Mouse (Mus musculus) frontal cortex, postnatal 14 days (tissue): ENCODE measurements around the gene Nek8.

Experiments
- DNase-seq, 2 experiments: peaks; one replicate each; pipeline ENCODE4 v3.0.0; 2022; ENCODE audit warnings: low spot score in 2 of 2

Nek8 gene

DNA sequence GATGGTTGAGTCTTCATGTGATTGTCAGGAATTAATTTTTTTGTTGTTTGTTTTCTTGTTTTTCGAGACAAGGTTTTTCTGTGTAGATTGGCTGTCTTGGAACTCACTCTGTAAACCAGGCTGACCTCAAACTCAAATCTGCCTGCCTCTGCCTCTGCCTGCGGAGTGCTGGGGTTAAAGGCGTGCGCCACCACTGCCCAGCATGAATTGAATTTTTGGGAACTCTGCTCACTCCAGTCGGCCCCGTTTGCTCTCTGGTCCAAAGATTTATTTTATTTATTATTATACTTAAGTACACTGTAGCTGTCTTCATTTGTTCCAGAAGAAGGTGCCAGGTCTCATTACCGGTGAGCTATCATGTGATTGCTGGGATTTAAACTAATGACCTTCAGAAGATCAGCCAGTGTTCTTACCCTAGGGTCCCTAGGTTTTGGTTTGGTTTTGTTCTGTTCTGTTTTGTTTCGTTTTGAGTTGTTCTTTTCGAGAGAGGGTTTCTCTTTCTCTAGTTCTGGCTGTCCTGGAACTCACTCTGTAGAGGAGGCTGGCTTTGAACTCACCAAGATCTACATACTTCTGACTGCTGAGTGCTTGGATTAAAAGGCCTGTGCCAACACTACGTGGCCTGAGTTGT is 7.5 kb upstream of the Nek8 start:
- no peak for DNase-seq

GRCm38 (mm10) chr11:78182961-78183844 is 6.7 kb upstream of the Nek8 start, which contains the start of gene Rpl23a:
Rpl23a (minus strand) TSS chr11:78183584.
- DNase-seq = peak; percentile 83 to 85

GRCm38 (mm10) chr11:78182450-78182849 is 6.0 kb upstream of the Nek8 start:
- no peak for DNase-seq

DNA sequence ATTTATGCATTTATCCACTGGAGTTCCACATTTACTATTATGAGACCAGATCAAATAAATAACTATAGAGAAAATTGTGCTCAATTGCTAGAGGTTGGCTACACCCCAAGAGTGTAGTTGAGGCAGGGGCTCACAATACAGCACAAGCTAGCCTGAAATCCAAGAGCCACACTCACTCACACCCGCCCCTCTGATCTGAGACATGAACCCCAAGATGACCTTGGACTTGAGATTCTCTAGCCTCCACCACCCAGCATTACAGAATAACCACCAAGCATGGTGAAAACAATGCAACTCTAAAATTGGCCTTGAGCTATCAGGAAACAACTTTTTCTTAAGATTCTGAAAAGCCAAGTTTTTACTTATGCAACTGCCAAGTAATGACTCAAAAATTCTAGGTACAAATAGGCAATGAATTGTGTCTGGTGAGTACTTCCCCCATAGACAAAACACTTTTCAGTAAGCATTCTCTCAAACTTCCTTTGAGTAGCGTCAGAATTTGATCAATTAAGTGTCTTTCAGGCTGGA is 5.4 kb upstream of the Nek8 start:
- no peak for DNase-seq

DNA sequence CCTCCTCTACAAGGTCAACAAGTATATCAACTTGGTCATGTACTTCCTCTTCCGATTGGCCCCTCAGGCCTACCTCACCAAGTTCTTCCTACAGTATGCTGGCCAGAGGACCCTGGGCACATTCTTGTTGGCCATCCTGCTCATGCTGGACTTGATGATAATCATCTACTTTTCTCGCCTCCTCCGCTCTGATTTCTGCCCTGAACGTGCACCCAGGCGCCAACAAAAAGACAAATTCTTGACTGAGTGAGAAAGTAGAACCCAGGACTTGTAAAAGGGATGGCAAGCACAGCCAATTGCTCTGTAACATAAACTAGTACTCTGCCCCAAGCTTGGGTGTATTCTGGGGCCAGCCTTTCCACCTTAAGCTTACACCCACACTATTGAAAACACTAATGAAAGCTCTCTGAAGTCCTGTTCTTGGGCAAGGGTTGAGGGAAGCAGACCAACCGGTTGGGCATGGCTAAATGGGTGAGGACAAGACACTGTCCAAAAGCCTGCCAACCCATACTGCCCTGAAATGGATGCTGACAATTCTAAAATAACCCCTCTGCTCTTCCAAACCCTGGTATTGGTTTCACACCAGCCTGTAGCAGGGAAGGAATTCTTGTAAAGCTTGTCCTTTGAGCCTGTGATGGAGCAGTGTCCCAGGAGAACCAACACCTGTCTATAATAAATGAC is 3.7 kb upstream of the Nek8 start:
- DNase-seq = no peak

- no peak for DNase-seq
Measured at GRCm38 (mm10) chr11:78179438-78179999, 3.0 kb upstream of the Nek8 start.

- DNase-seq = peak in 1 of 2 experiments; percentile 45
Measured at GRCm38 (mm10) chr11:78178859-78179437, 2.5 kb upstream of the Nek8 start.

DNA sequence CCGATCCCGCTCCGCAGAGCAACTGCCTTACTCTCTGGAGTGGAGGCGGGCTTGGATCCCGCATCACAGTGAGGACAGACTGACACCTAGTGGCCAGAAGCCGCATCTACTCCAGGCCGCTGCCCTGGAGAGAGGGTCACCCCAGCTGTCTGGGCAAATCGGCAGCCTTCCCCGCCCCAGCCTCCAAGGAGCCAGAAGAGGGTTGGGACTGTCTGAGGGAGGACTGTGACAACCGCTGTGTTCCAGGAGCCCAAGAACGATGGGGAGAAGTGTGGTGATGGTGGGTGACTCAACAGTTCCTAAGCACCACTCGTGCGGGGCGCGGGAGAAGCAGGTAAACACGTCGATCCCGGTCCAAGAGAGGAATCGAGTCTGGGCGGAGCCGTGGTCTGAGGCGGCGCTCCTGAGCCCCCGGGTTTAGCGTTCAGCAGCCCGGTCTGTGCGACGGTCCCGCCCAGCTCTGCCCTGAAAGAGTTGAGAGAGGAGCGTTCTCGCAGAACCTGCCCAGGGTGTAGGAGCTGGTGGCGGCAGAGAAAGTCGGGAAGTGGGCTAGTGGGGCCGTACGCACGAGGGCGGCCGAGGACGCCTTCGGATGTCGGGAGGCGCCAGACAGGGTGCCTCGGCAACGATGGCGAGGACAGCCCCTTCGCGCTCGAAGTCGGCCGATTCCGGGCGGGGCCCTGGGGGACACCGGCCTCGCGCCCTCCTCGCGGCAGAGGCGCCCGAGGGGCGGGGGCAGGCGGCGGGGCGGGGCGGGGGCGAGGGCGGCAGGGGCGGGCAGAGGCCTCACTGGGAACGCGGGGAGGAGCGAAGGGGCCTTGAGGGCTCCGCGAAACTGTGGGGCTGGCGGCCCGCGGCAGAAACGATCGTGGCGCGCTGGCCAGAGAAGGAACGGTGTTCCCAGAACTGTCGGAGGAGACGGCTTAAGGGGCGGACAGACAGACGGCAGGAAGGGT is 1.7 kb upstream of the Nek8 start:
- DNase-seq = peak; percentile 90 to 95

- DNase-seq = no peak
Measured at GRCm38 (mm10) chr11:78177437-78177836, 962 bp upstream of the Nek8 start.

DNA sequence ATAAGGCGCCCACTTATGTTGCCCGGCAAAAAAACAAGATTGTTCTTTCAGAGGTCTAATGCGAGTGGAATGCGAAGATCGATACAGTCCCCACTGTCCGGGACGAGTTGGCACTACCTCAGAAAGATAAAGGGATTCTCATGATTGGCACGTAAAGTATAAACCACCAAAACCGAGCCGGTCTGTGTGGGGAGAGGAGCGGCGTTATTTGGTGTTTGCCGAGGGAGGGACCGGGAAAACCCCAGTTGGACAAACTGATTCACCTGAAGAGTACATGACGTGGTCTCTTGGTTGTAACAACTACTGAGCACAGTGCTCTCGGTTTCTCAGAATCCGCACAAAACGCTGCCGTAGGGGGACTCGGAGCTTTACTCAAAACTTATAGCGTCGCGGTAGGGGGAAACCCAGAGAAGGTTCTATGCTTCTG is 443 bp upstream of the Nek8 start:
- no peak for DNase-seq

GRCm38 (mm10) chr11:78175771-78176401 is 589 bp downstream of the Nek8 start:
- no peak for DNase-seq

DNA sequence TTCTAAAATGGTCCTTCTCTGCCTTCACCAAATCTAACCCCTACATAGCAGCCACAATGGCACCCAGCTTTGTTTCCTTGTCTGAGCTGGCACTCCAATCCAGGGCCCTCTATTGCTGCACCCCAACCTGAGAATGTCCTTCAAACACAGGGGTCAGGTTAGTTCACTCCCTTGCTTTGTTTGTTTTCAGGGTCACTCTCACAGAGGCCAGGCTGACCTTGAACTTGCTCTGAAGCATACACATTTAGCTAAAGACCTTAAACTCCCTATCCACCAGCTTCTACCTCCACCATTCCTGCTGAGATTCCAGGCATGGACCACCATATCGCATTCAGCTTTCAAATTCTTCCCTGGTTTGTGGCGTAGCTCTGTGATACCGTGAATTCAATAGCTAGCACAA is 2.0 kb downstream of the Nek8 start:
- no peak for DNase-seq

DNA sequence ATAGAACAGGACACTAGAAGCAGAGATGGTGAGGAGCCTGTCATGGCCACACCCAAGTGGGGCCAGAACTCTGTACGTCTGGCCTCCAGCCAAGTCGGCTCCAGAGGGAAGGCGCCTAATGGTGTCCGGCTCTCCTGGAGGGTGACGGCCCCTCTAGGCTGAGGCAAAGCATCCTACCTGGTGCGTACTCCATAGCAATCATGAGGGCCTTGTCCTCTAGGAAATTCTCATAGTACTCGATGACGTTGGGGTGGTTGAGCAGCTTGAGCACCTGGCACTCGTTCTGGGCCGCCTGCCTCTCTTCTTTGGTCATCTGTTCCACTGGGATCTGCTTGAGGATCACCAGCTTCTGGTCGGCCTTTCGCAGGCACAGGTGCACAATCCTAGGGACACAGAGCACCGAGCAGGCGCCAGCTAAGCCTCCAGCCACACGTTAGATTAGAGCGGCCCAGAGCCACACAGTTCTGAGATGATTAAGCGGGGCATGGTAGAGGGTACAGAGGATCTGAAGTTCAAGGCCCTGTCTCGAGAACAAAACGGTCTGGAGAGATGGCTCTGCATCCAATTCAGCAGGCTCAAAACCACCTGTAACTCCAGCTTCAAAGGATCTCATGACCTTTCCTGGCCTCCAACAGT is 3.6 kb downstream of the Nek8 start:
- no peak for DNase-seq

DNA sequence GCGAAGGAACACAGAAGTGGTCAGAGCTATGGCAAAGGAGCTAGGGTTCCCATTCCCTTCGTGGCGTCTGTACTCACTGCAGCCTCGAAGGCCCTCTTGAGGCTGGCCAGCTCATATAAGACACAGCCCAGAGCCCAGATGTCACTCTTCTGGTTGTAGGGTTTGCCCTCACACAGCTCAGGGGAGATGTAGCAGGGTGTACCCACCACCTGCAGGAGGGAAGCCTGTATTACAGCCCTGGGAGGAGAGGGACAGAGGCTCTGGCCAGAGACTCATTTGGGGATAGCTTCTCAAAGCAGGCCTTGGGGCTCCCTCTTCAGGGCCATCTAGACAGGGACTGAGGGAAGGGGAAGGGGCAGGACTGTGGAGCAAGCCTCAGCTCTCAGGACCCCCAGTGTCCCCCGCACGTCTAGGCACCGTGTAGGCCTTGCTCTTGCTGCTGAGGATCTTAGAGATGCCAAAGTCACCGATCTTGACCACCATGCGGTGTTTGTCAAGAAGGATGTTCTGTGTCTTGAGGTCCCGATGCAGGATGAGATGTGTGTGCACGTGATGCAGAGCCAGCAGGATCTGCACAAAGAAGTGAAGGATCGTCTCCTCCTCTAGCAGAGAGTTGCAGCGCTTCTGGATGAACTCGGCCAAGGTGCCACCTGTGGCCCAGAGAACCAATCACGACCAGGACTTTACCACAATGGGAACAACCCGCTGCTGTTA is 4.3 kb downstream of the Nek8 start:
- DNase-seq = no peak

- no peak for DNase-seq
Measured at GRCm38 (mm10) chr11:78171328-78171727, 5.1 kb downstream of the Nek8 start.

- DNase-seq = no peak
Measured at GRCm38 (mm10) chr11:78170306-78170705, 6.2 kb downstream of the Nek8 start.

- no peak for DNase-seq
Measured at GRCm38 (mm10) chr11:78168541-78169468, 7.7 kb downstream of the Nek8 start.
